Mouse (Mus musculus) MEL (cell line): Measurements from ENCODE around the gene Zmiz1. TPM values are rescaled to one million over a fixed set of nuclear protein-coding genes. Genes with fewer than 3 reads are reported as not detected.

Experiments used
- DNase-seq: peaks from one replicate; pipeline ENCODE4 v3.0.0; 2011; ENCODE audit warnings: low read depth, low spot score
- H3K27ac ChIP-seq: 2 replicates; pipeline ENCODE4 v1.5.1; 2012; ENCODE audit warnings: low read depth, mild to moderate bottlenecking, control low read depth, low read length, moderate library complexity; ENCODE audit not compliant: control insufficient read depth
- H3K27me3 ChIP-seq, 2 experiments: fragments of 150-350 bp in 1 of 2; sonication (generic) in 1 of 2; 2 replicates each; pipeline ENCODE4 v1.6.1; 2012; ENCODE audit warnings: low read length in 2 of 2, mild to moderate bottlenecking in 2 of 2, improper control_type of control experiment in 1 of 2, moderate library complexity in 1 of 2; ENCODE audit not compliant: insufficient read depth in 2 of 2, control insufficient read depth in 1 of 2
- H3K36me3 ChIP-seq, 2 experiments: 2 replicates each; pipeline ENCODE4 v1.6.1; 2012 to 2014; ENCODE audit warnings: low read length in 2 of 2, improper control_type of control experiment in 1 of 2, inconsistent platforms in 1 of 2, mild to moderate bottlenecking in 1 of 2; ENCODE audit not compliant: insufficient read depth in 2 of 2, control insufficient read depth in 1 of 2
- H3K4me1 ChIP-seq, 2 experiments: fragments of 150-350 bp in 1 of 2; sonication (generic) in 1 of 2; 2 replicates each; pipeline ENCODE4 v1.6.1; 2012; ENCODE audit warnings: low read length in 2 of 2, improper control_type of control experiment in 1 of 2, mild to moderate bottlenecking in 1 of 2; ENCODE audit not compliant: insufficient read depth in 2 of 2, control insufficient read depth in 1 of 2
- H3K4me3 ChIP-seq, 2 experiments: fragments of 150-350 bp in 1 of 2; sonication (generic) in 1 of 2; 2 replicates each; pipeline ENCODE4 v1.5.1; 2012; ENCODE audit warnings: low read depth in 2 of 2, low read length in 2 of 2, mild to moderate bottlenecking in 2 of 2, moderate library complexity in 2 of 2, control low read depth in 1 of 2, improper control_type of control experiment in 1 of 2; ENCODE audit not compliant: control insufficient read depth in 1 of 2, insufficient read depth in 1 of 2
- H3K79me2 ChIP-seq: 2 replicates; pipeline ENCODE4 v1.6.1; 2012; ENCODE audit warnings: mild to moderate bottlenecking, low read length, moderate library complexity; ENCODE audit not compliant: control insufficient read depth, poor library complexity, insufficient read depth
- H3K9ac ChIP-seq: 2 replicates; pipeline ENCODE4 v1.6.1; 2012; ENCODE audit warnings: low read depth, mild to moderate bottlenecking, control low read depth, low read length, moderate library complexity; ENCODE audit not compliant: control insufficient read depth, poor library complexity, severe bottlenecking
- H3K9me3 ChIP-seq: fragments of 150-350 bp; sonication (generic); replicated peaks from 2 replicates; pipeline ENCODE4 v1.6.1; 2012; ENCODE audit warnings: mild to moderate bottlenecking, low read length, improper control_type of control experiment, moderate library complexity; ENCODE audit not compliant: insufficient read depth
- BHLHE40 ChIP-seq: IDR thresholded peaks from 2 replicates; pipeline ENCODE4 v1.6.1; 2012; ENCODE audit warnings: low read depth, mild to moderate bottlenecking, inconsistent platforms, low read length, improper control_type of control experiment, borderline replicate concordance
- CHD1 ChIP-seq: IDR thresholded peaks from 2 replicates; pipeline ENCODE4 v1.6.1; 2012; ENCODE audit warnings: low read depth, mild to moderate bottlenecking, inconsistent platforms, low read length, improper control_type of control experiment
- CTCF ChIP-seq, 3 experiments: IDR thresholded peaks in 2 of 3; conservative IDR thresholded peaks in 1 of 3; 2 replicates each; pipeline ENCODE4 v1.5.1; 2011 to 2012; ENCODE audit warnings: low read length in 3 of 3, low read depth in 2 of 3, mild to moderate bottlenecking in 2 of 3, improper control_type of control experiment in 1 of 3, inconsistent platforms in 1 of 3, mixed read lengths in 1 of 3, moderate library complexity in 1 of 3; ENCODE audit not compliant: control insufficient read depth in 1 of 3, insufficient read depth in 1 of 3, poor library complexity in 1 of 3, severe bottlenecking in 1 of 3
- EP300 ChIP-seq, 2 experiments: IDR thresholded peaks; 2 replicates each; pipeline ENCODE4 v1.6.1; 2011; ENCODE audit warnings: improper control_type of control experiment in 2 of 2, low read length in 2 of 2, low read depth in 1 of 2, mild to moderate bottlenecking in 1 of 2
- GABPA ChIP-seq: IDR thresholded peaks from 2 replicates; pipeline ENCODE4 v1.6.1; 2012; ENCODE audit warnings: low read depth, mild to moderate bottlenecking, inconsistent platforms, low read length, improper control_type of control experiment, moderate library complexity
- MAFK ChIP-seq: IDR thresholded peaks from 2 replicates; pipeline ENCODE4 v1.6.1; 2011; ENCODE audit warnings: low read depth, mild to moderate bottlenecking, low read length, improper control_type of control experiment, borderline replicate concordance
- MEF2A ChIP-seq: IDR thresholded peaks from 2 replicates; pipeline ENCODE4 v1.6.1; 2014; ENCODE audit warnings: low read depth, mild to moderate bottlenecking, inconsistent platforms, low read length, improper control_type of control experiment; ENCODE audit not compliant: poor library complexity, insufficient replicate concordance, severe bottlenecking; ENCODE audit errors: extremely low read depth
- MXI1 ChIP-seq: IDR thresholded peaks from 2 replicates; pipeline ENCODE4 v1.6.1; 2011; ENCODE audit warnings: mild to moderate bottlenecking, low read depth, low read length, improper control_type of control experiment
- MYB ChIP-seq: IDR thresholded peaks from 2 replicates; pipeline ENCODE4 v1.6.1; 2011; ENCODE audit warnings: mild to moderate bottlenecking, low read depth, low read length, improper control_type of control experiment
- MYC ChIP-seq: IDR thresholded peaks from 2 replicates; pipeline ENCODE4 v1.6.1; 2011; ENCODE audit warnings: low read depth, mild to moderate bottlenecking, low read length, improper control_type of control experiment, moderate library complexity
- NRF1 ChIP-seq: IDR thresholded peaks from 2 replicates; pipeline ENCODE4 v1.6.1; 2014; ENCODE audit warnings: low read depth, mild to moderate bottlenecking, inconsistent platforms, low read length, improper control_type of control experiment, moderate library complexity; ENCODE audit not compliant: poor library complexity, insufficient read depth, severe bottlenecking
- RCOR1 ChIP-seq: IDR thresholded peaks from 2 replicates; pipeline ENCODE4 v1.6.1; 2012; ENCODE audit warnings: low read depth, mild to moderate bottlenecking, inconsistent platforms, low read length, improper control_type of control experiment
- SIN3A ChIP-seq: IDR thresholded peaks from 2 replicates; pipeline ENCODE4 v1.6.1; 2012; ENCODE audit warnings: low read length, improper control_type of control experiment, inconsistent platforms
- TAL1 ChIP-seq: IDR thresholded peaks from 2 replicates; pipeline ENCODE4 v1.6.1; 2012; ENCODE audit warnings: mild to moderate bottlenecking, inconsistent platforms, low read length, moderate library complexity, mixed read lengths
- UBTF ChIP-seq: IDR thresholded peaks from 2 replicates; pipeline ENCODE4 v1.6.1; 2012; ENCODE audit warnings: low read depth, mild to moderate bottlenecking, inconsistent platforms, low read length, improper control_type of control experiment, moderate library complexity, borderline replicate concordance; ENCODE audit not compliant: insufficient read depth
- USF1 ChIP-seq: IDR thresholded peaks from 2 replicates; pipeline ENCODE4 v1.6.1; 2014; ENCODE audit warnings: low read depth, mild to moderate bottlenecking, inconsistent platforms, low read length, improper control_type of control experiment, moderate library complexity
- USF2 ChIP-seq, 2 experiments: IDR thresholded peaks; 2 replicates each; pipeline ENCODE4 v1.6.1; 2011 to 2012; ENCODE audit warnings: improper control_type of control experiment in 2 of 2, low read length in 2 of 2, borderline replicate concordance in 1 of 2, inconsistent platforms in 1 of 2, low read depth in 1 of 2, mild to moderate bottlenecking in 1 of 2; ENCODE audit not compliant: insufficient read depth in 1 of 2
- ZC3H11A ChIP-seq: IDR thresholded peaks from 2 replicates; pipeline ENCODE4 v1.6.1; 2012; ENCODE audit warnings: low read depth, mild to moderate bottlenecking, inconsistent platforms, low read length, improper control_type of control experiment
- ZNF384 ChIP-seq: IDR thresholded peaks from 2 replicates; pipeline ENCODE4 v1.6.1; 2012; ENCODE audit warnings: low read depth, mild to moderate bottlenecking, inconsistent platforms, low read length, improper control_type of control experiment
- polyA plus RNA-seq, 2 experiments: library from polyadenylated mRNA; stranded (reverse) in 1 of 2; unstranded in 1 of 2; fragments of >175 nt in 1 of 2; fragments of >200 nt in 1 of 2; gene quantifications; 2 replicates each; pipeline versions ENCODE4 v1.2.1 to v1.2.4; 2012; ENCODE audit warnings: low replicate concordance in 2 of 2, low read depth in 1 of 2; ENCODE audit not compliant: insufficient read length in 2 of 2, insufficient read depth in 1 of 2, missing spikeins in 1 of 2
- total RNA-seq: library from RNA; depleted of rRNA; stranded (reverse); fragments of 300-350 nt; gene quantifications from 2 replicates; pipeline ENCODE4 v1.2.3, GENCODE M21; 2012

Zmiz1 gene
- total and polyA plus RNA-seq, 3 experiments: 2.7 to 19.9 TPM; not detected in 1

DNA sequence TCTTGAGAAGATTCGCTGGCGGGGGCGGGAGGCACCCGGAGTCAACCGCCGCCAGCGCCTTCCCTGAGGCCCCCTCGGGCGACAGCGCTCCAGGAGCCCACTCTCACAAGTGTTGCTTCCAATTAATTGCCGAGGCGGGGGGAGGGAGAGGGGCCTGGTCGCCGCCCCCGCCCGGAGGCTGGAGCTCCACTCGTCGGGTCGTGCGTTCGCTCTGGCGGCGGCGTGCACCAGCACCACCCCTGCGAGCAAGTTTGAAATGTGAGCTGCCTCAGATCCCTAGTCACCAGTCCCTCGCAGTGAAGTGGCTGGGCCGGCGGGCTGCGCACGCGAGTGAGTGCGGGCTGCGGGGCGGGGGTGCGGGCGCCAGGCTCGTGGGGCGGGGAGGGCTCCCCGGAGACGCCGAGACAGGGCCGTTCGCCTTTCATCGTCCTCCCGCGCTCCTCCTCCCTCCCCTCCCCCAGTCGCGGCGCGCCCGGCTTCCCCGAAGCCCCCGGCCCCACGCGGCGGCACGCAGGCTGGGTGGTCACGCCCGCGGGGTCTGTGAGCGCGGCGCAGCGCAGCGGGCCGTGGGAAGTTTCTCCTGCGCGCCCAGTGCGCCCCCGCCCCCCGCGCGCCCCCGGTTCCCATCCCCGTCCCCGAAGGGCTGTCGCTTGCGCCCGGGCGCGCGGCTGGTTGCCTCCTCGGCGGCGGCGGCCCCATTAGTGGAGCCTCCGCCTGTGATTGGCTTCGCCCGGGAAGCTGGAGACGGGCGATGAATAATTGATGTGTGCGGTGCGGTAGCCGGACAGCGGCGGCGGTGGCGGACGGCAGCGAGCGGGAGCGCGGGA is 148.4 kb downstream of the Zmiz1 start:
- Histone ChIP-seq H3K79me2 (no peaks in the 10 kb centered on the region), H3K9me3 (no peaks in the 10 kb centered on the region), H3K27me3 (no peaks in the 10 kb centered on the region)
- TF ChIP-seq CHD1 (no peak), GABPA (no peak), USF1 (no peak), EP300 (IDR thresholded peaks at IDR 0.05; ENCODE audit: low read depth in 1 of 2, low read length in 2 of 2) (no peak), ZC3H11A (no peak), NRF1 (no peak), USF2 (IDR thresholded peaks at IDR 0.05; ENCODE audit: borderline replicate concordance in 1 of 2, insufficient read depth in 1 of 2, low read depth in 1 of 2, low read length in 2 of 2) (no peak), MYC (no peak), TAL1 (no peak), MEF2A (no peak), UBTF (no peak), RCOR1 (no peak), MYB (no peak), ZNF384 (no peak), BHLHE40 (no peak), CTCF (IDR thresholded peaks at IDR 0.05 in 2 of 3, conservative IDR thresholded peaks at IDR 0.05 in 1 of 3; ENCODE audit: control insufficient read depth in 1 of 3, insufficient read depth in 1 of 3, low read depth in 2 of 3, low read length in 3 of 3, poor library complexity in 1 of 3, severe bottlenecking in 1 of 3) (no peak), SIN3A (no peak), MXI1 (no peak), MAFK (no peak)
- TF ChIP-seq, all 39 proteins: peak for 0
- no peak overlapping the region for H3K27ac ChIP-seq
- no peak for DNase-seq
- no peaks in the 10 kb centered on the region for H3K4me1 ChIP-seq
- H3K4me3 ChIP-seq: no peak overlapping the region
- no peak overlapping the region for H3K9ac ChIP-seq
- no peaks in the 10 kb centered on the region for H3K36me3 ChIP-seq
